Mouse (Mus musculus) limb, embryonic 13.5 days (tissue): ENCODE results near the gene Sars. TPM values are rescaled to one million over a fixed set of nuclear protein-coding genes. Genes with fewer than 3 reads are reported as not detected.

Source experiments
- ATAC-seq: fragments of 200-750 bp; cut with Nextera tagmentation; 2 replicates; pipeline ENCODE4 v1.8.0; 2017; ENCODE audit warnings: low read depth, moderate number of reproducible peaks, moderate TSS enrichment; ENCODE audit not compliant: low FRiP score
- H3K27ac ChIP-seq: fragments of 300-500 bp; sonication (generic); 2 replicates; pipeline ENCODE4 v1.5.1; 2015; ENCODE audit warnings: inconsistent platforms, mild to moderate bottlenecking, moderate library complexity
- H3K27me3 ChIP-seq: fragments of 300-500 bp; sonication (generic); 2 replicates; pipeline ENCODE4 v1.6.1; 2015; ENCODE audit warnings: mild to moderate bottlenecking, inconsistent platforms
- H3K36me3 ChIP-seq: fragments of 300-500 bp; sonication (generic); 2 replicates; pipeline ENCODE4 v1.6.1; 2015; ENCODE audit warnings: inconsistent platforms, mild to moderate bottlenecking, moderate library complexity
- H3K4me1 ChIP-seq: fragments of 300-500 bp; sonication (generic); 2 replicates; pipeline ENCODE4 v1.6.1; 2015; ENCODE audit warnings: inconsistent platforms
- H3K4me2 ChIP-seq: fragments of 300-500 bp; sonication (generic); replicated peaks from 2 replicates; pipeline ENCODE4 v1.6.1; 2015; ENCODE audit warnings: inconsistent platforms, mild to moderate bottlenecking, moderate library complexity
- H3K4me3 ChIP-seq: fragments of 300-500 bp; sonication (generic); 2 replicates; pipeline ENCODE4 v1.5.1; 2015; ENCODE audit warnings: moderate library complexity, mild to moderate bottlenecking, inconsistent platforms
- H3K9ac ChIP-seq: fragments of 300-500 bp; sonication (generic); 2 replicates; pipeline ENCODE4 v1.6.1; 2015; ENCODE audit warnings: mild to moderate bottlenecking, inconsistent platforms
- H3K9me3 ChIP-seq: fragments of 300-500 bp; sonication (generic); 2 replicates; pipeline ENCODE4 v1.6.1; 2016; ENCODE audit warnings: inconsistent platforms
- WGBS: fragments of 180-500 bp; shearing (Covaris S2); methylation state at CpG from one replicate; pipeline ENCODE4 v1.1.7; 2015; 5-methylcytosine and 5-hydroxymethylcytosine counted together
- polyA plus RNA-seq: library from polyadenylated mRNA; unstranded; fragments of >200 nt; fragmentation: Nextera tagmentation; extraction: Ambion mirVana; gene quantifications from 2 replicates; pipeline ENCODE4 v1.2.1, GENCODE M21; 2015

The Sars gene
- polyA plus RNA-seq, 1 experiment from 2014 or later: 114 TPM

GRCm38 (mm10) chr3:108451969-108452368 lies 7.0 kb upstream of the Sars start:
- Histone ChIP-seq H3K27me3 (no peaks in the 10 kb centered on the region), H3K27ac (no peak overlapping the region), H3K4me3 (no peak overlapping the region), H3K36me3 (no peaks in the 10 kb centered on the region), H3K9ac (no peak overlapping the region), H3K9me3 (no peaks in the 10 kb centered on the region), H3K4me1 (no peaks in the 10 kb centered on the region), H3K4me2 (no peak overlapping the region)
- 77% methylated on average over 2 of the region's 2 CpGs for WGBS
- ATAC-seq: no peak

DNA sequence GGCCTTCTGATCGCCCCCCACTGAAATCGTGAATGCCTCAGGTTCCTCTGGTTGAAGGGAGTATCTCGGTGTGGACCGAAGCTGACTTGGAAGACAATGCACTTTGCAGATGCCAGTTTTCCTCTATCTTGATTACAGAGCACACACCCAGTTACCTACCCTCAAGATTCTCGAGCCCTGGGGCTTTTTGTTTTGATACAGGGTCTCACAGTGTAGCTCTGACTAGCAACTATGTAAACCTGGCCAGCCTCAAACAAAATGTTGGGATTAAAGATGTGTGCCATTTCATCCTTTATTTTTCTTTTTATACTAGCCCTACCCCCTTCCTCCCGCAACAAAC lies 327 bp upstream of the Sars start:
- Histone ChIP-seq H3K27ac (peak overlapping the region; percentile 75; the same call in 1 of the 2 replicates), H3K4me1 (peaks cover 27% of the 10 kb centered on the region), H3K36me3 (peaks cover 13% of the 10 kb centered on the region; the same call in 1 of the 2 replicates), H3K9ac (peak overlapping the region; percentile 89), H3K27me3 (no peaks in the 10 kb centered on the region), H3K9me3 (no peaks in the 10 kb centered on the region), H3K4me2 (peak overlapping the region; percentile 85), H3K4me3 (peak overlapping the region; percentile 88)
- WGBS: 19% methylated on average over 6 of the region's 6 CpGs
- ATAC-seq: no peak; the same call in 1 of the 2 replicates

DNA sequence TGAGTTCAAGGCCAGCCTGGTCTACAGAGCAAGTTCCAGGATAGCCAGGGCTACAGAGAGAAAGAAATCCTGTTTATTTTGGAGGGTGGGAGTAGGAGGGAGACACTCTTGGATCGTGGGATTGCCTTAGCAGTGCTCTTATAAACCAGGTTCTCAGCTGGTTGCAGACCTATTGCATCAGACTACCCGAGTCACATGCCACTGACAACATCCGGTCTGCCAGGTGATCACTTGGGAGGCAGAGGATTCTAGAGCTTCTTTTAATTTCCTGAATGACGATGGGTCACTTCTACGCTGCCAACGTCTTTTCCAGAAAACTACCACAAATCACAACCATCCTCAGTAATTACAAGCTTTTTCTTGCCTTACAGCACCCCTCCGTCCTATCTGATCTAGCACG lies 980 bp downstream of the Sars start:
- Histone ChIP-seq H3K27ac (peak overlapping the region; percentile 75; the same call in 1 of the 2 replicates), H3K4me2 (peak overlapping the region; percentile 85), H3K4me1 (peaks cover 27% of the 10 kb centered on the region), H3K4me3 (peak overlapping the region; percentile 88), H3K27me3 (no peaks in the 10 kb centered on the region), H3K9me3 (no peaks in the 10 kb centered on the region), H3K9ac (peak overlapping the region; percentile 89), H3K36me3 (peaks cover 17% of the 10 kb centered on the region)
- ATAC-seq: no peak
- WGBS: 20% methylated on average over 8 of the region's 8 CpGs

DNA sequence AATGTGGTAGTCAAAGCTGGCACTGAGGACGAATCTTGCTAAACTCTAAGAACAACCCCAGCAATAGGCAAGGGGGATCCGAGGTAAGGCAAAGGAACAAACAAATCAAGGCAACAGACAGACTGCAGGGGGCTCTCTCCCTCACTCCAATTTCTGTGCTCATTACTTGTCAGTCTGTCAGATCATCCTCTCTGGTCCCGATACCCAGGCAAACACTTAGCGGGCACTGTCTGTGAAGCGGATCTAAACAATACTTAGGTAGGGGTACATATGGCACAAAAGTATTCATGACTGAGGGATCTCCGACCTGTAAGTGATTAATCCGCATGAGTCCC lies 8.7 kb downstream of the Sars start:
- no peak for ATAC-seq
- H3K36me3 ChIP-seq: peaks cover 68% of the 10 kb centered on the region
- WGBS: 87% methylated on average over 7 of the region's 7 CpGs

GRCm38 (mm10) chr3:108435701-108436379 lies 9.2 kb downstream of the Sars start:
- ATAC-seq: no peak

More for the DNA sequence above, 8.7 kb downstream of the Sars start:
- no peaks in the 10 kb centered on the region for H3K9me3 ChIP-seq
- no peaks in the 10 kb centered on the region for H3K4me1 ChIP-seq
- H3K4me2 ChIP-seq: no peak overlapping the region
- H3K27ac ChIP-seq: no peak overlapping the region
- H3K9ac ChIP-seq: no peak overlapping the region
- H3K27me3 ChIP-seq: no peaks in the 10 kb centered on the region
- no peak overlapping the region for H3K4me3 ChIP-seq

DNA sequence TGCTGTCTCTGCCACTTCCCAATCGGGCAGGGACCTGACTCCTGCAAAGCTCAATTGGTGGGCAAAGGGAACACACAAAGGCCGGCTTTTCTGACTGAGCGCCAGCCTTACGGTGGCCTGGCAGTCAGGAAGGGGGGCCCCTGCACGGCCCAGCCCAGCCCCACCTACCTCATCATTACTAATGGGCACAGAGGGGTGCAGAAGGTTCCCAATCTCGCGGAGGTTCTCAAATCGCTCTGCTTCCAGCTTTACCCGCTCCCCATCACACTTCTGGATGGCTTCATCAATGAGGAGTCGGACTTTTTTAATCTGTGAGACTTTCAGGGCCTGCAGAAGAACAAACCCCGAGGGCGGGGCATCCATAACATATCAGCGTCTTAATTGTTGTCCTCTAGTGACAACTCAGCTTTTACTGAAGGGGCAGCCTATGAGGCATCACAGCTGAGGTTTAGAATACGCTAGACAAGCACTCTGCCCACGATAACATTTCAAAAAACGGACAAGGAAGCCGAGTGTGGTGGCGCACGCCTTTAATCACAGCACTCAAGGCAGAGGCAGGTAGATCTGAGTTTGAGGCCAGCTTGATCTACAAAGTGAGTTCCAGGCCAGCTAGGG lies 11.0 kb downstream of the Sars start:
- no peak overlapping the region for H3K9ac ChIP-seq
- no peak overlapping the region for H3K4me3 ChIP-seq
- H3K27ac ChIP-seq: no peak overlapping the region
- no peaks in the 10 kb centered on the region for H3K4me1 ChIP-seq
- H3K4me2 ChIP-seq: no peak overlapping the region
- no peaks in the 10 kb centered on the region for H3K9me3 ChIP-seq
- 53% methylated on average over 19 of the region's 19 CpGs for WGBS
- no peak for ATAC-seq
- no peaks in the 10 kb centered on the region for H3K27me3 ChIP-seq
- H3K36me3 ChIP-seq: peaks cover 80% of the 10 kb centered on the region

More at GRCm38 (mm10) chr3:108435701-108436379, 9.2 kb downstream of the Sars start:
- 87% methylated on average over 17 of the region's 17 CpGs for WGBS
- Histone ChIP-seq H3K4me2 (no peak overlapping the region), H3K4me1 (no peaks in the 10 kb centered on the region), H3K27ac (no peak overlapping the region), H3K36me3 (peaks cover 71% of the 10 kb centered on the region), H3K27me3 (no peaks in the 10 kb centered on the region), H3K9me3 (no peaks in the 10 kb centered on the region), H3K4me3 (no peak overlapping the region), H3K9ac (no peak overlapping the region)

DNA sequence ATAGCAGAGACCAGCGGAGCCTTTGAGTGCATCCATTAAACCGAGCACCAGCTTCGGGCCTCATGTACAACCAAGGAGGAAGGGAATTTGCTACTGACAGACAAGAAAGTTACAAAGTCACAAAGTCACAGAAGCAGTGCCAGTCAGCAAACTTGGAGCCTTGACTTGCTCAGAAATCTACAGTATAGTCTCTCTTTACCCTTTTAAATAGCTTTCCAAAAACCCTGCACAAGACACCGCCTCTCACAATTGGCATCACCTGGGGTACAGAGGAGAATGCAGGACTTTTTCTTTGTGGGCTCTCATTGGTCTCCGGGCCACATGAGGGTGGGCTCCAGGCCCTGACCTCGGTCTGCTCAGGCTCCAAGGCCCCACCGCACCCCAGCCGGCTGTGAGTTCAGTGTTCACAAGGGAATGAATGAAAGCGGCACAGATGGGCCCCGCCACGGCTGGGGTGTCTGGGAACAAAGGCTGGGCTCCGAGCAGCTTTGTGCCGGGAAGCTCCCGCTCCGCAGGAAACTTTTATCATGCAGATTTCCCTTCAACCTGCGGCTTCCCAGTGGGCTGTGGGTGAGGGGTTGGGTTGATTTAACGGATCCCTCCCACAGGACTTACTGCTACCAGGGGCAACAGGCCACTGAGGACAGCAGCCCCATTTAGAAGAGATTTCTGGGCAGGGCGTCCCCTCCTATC lies 11.7 kb downstream of the Sars start:
- H3K4me1 ChIP-seq: no peaks in the 10 kb centered on the region
- no peak overlapping the region for H3K9ac ChIP-seq
- H3K27me3 ChIP-seq: no peaks in the 10 kb centered on the region
- H3K9me3 ChIP-seq: no peaks in the 10 kb centered on the region
- no peak overlapping the region for H3K27ac ChIP-seq
- 56% methylated on average over 18 of the region's 18 CpGs for WGBS
- H3K36me3 ChIP-seq: peaks cover 82% of the 10 kb centered on the region
- no peak for ATAC-seq
- H3K4me2 ChIP-seq: no peak overlapping the region
- H3K4me3 ChIP-seq: no peak overlapping the region

DNA sequence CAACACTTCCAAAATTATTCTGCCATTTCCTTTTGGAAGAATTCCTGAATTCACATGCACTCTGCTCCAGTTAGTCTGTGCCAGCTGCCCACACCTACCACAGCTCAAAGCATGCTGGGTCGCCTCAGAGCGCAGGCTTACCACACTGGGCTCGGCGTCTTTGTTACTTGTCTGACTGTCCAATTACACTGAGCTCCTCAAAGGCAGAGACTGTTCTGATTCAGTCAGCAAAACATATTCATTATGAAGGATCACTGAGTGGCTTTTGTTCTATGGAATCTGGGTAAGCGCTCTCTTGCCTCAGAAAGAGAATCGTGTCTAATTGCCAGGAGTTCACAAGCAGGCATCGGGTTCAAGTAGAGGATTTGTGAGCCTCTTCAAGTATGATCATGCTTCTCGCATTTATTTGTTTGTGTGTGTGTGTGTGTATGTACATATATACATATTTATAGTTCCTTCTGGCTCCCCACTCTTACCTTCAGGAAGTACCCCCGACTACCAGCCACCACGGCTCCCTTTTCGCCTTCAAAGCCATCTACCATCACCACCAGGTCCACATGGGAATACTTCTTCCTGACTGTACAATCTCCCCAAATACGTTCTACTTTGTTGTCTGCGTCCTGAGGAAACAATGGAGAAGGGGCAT lies 12.3 kb downstream of the Sars start:
- H3K27me3 ChIP-seq: no peaks in the 10 kb centered on the region
- no peak overlapping the region for H3K9ac ChIP-seq
- ATAC-seq: no peak
- no peak overlapping the region for H3K27ac ChIP-seq
- H3K4me1 ChIP-seq: no peaks in the 10 kb centered on the region
- WGBS: 91% methylated on average over 13 of the region's 13 CpGs
- no peak overlapping the region for H3K4me2 ChIP-seq
- H3K4me3 ChIP-seq: no peak overlapping the region
- H3K36me3 ChIP-seq: peaks cover 87% of the 10 kb centered on the region
- no peaks in the 10 kb centered on the region for H3K9me3 ChIP-seq

GRCm38 (mm10) chr3:108425624-108426018 lies 19.4 kb downstream of the Sars start:
- Histone ChIP-seq H3K4me2 (no peak overlapping the region), H3K36me3 (peaks cover 56% of the 10 kb centered on the region), H3K9me3 (no peaks in the 10 kb centered on the region), H3K27ac (no peak overlapping the region), H3K4me1 (peaks cover 19% of the 10 kb centered on the region), H3K27me3 (no peaks in the 10 kb centered on the region), H3K4me3 (no peak overlapping the region), H3K9ac (no peak overlapping the region)
- WGBS: 88% methylated on average over 6 of the region's 6 CpGs
- no peak for ATAC-seq

DNA sequence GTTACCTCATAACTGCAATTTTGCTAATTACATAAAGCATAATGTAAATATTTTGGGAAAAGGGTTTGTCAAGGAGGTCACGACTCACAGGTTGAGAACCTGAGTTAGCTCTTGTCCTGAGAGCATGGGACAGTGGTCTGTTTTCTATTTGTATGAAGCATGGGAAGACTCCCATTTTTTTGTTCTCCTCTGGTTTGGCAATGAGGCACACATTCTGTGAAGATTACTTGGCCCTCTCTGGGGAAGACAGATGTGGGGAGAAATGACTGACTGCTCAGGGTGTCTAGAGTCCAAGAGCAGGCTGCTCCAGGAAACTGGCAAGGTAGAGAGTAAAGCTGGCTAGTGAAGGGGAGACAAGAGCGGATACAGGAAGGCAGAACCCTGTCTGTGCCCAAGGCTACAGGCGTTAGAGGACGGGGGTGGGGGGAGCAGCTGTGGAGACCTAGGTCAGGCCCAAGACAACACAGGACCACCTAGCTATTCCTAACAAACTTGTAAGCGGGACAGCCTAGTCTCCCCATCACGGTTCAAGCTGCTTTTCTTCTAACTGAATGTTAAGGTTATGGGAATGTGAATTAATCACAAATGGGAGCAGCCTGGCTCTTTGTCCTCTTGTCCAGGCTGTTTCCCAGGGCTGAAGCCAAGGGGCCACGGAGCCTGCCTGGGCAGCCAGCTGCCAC lies 19.9 kb downstream of the Sars start:
- Histone ChIP-seq H3K4me3 (no peak overlapping the region), H3K27me3 (no peaks in the 10 kb centered on the region), H3K36me3 (peaks cover 52% of the 10 kb centered on the region), H3K9me3 (no peaks in the 10 kb centered on the region), H3K4me1 (peaks cover 19% of the 10 kb centered on the region), H3K27ac (no peak overlapping the region), H3K9ac (no peak overlapping the region), H3K4me2 (no peak overlapping the region)
- 78% methylated on average over 7 of the region's 7 CpGs for WGBS
- ATAC-seq: no peak

DNA sequence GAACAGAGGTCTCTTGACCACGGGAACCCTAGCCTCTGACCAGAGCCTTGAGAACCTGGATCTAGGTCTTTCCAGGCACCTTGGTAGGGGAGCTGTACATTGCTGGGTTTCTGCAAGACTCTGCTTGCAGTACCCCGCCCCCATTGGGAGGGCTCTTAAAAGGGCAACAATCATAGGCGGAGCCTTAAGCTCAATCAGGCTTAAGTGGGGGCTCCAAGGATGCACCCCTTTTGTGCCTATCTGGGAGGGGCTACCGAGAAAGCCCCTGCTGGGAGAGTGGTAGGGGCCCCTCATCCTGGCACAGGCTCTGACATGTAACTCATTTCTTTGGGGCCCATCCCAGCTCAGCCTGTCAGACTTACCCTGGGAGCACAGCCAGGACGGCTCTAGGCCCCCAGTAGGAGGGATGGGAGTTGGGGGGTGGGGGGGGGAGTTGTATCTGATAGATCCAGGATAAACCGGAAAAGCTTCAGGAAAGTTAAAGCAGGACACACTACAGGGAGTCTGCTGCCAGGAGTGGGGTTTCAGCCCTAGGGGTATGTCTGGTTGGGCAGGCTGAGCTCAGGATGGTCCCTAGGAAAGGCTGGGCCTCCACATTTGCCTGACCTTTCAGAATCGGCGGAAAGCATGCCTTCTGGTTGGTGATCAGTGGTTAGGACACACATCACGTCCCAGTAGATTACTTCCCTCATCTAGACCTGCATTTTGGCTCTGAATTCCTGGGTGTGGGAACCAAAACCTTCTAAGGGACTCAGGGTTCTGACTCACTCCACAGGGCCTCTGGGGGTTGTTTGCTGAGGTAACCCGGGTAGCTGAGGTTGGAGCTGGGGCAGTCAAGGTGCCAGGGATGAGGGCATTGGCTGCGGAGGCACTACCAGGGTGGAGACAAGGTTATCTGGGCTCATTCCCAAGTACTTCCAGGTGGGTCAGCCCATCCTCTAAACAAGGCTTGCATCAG lies 20.9 kb downstream of the Sars start:
- H3K27ac ChIP-seq: no peak overlapping the region; the same call in 1 of the 2 replicates
- H3K4me1 ChIP-seq: peaks cover 19% of the 10 kb centered on the region
- peak overlapping the region; percentile 55 for H3K4me2 ChIP-seq
- peaks cover 44% of the 10 kb centered on the region for H3K36me3 ChIP-seq
- peak overlapping the region; percentile 39 for H3K9ac ChIP-seq
- 0 out of 2 replicates have a peak overlapping the region, but pooled peaks have one; percentile 7 for H3K4me3 ChIP-seq
- H3K9me3 ChIP-seq: no peaks in the 10 kb centered on the region
- no peaks in the 10 kb centered on the region for H3K27me3 ChIP-seq
- 23% methylated on average over 11 of the region's 11 CpGs for WGBS
- peak; percentile 76 for ATAC-seq
